Mouse (Mus musculus) thymus, postnatal 0 days (tissue): Measurements from ENCODE around the gene Olfr1014. TPM values are rescaled to one million over a fixed set of nuclear protein-coding genes. Genes with fewer than 3 reads are reported as not detected.

Experiments used
- DNase-seq: peaks from one replicate; pipeline ENCODE4 v3.0.0-alpha.2; 2015; ENCODE audit warnings: low spot score
- polyA plus RNA-seq: library from polyadenylated mRNA; unstranded; fragments of >200 nt; fragmentation: Nextera tagmentation; extraction: Ambion mirVana; gene quantifications from 2 replicates; pipeline ENCODE4 v1.2.1, GENCODE M21; 2015

Gene Olfr1014
- polyA plus RNA-seq, result not detected in 2 replicates

GRCm38 (mm10) chr2:85772413-85772812 is at the start of gene Olfr1014:
Gene Olfr1014 (plus strand): TSS chr2:85772713.
- no peak for DNase-seq

- peak; percentile 42 for DNase-seq
Observed at GRCm38 (mm10) chr2:85725793-85726192, 46.7 kb upstream of the Olfr1014 start.

- no peak for DNase-seq
Observed at GRCm38 (mm10) chr2:85753822-85754221, 18.7 kb upstream of the Olfr1014 start.

GRCm38 (mm10) chr2:85762666-85763065 is 9.8 kb upstream of the Olfr1014 start, which contains the start of gene Olfr1012:
Gene Olfr1012 (minus strand): TSS chr2:85762766.
- DNase-seq, result no peak

GRCm38 (mm10) chr2:85766798-85767197 is 5.7 kb upstream of the Olfr1014 start, which contains the start of gene Olfr1013:
Gene Olfr1013 (plus strand): TSS chr2:85767098.
- DNase-seq, result no peak

- DNase-seq, result no peak
Observed at GRCm38 (mm10) chr2:85781717-85782116, 9.2 kb downstream of the Olfr1014 start, which contains the start of gene Olfr1015. Gene Olfr1015 (plus strand): TSS chr2:85782017.

GRCm38 (mm10) chr2:85792331-85792730 is 19.8 kb downstream of the Olfr1014 start:
- no peak for DNase-seq

GRCm38 (mm10) chr2:85802444-85802843 is 29.9 kb downstream of the Olfr1014 start, which contains the start of gene Olfr1016:
Gene Olfr1016 (minus strand): TSS chr2:85802544.
- DNase-seq, result no peak

GRCm38 (mm10) chr2:85804501-85804900 is 32.0 kb downstream of the Olfr1014 start:
- no peak for DNase-seq

- DNase-seq, result no peak
Observed at GRCm38 (mm10) chr2:85818179-85818578, 45.7 kb downstream of the Olfr1014 start, which contains the start of gene Olfr1018. Gene Olfr1018 (plus strand): TSS chr2:85818479.

Other genes with a start within 250 kb of the Olfr1014 start
- gene Olfr996, start 193.5 kb upstream of the Olfr1014 start, polyA plus RNA-seq, result not detected in 2 replicates
- not detected in 2 replicates for gene Olfr998, start 183.8 kb upstream of the Olfr1014 start, polyA plus RNA-seq
- gene Olfr1000, start 160.8 kb upstream of the Olfr1014 start, polyA plus RNA-seq, result not detected in 2 replicates
- gene Olfr1002, start 122.0 kb upstream of the Olfr1014 start, polyA plus RNA-seq, result not detected in 2 replicates
- gene Olfr154, start 108.3 kb upstream of the Olfr1014 start, polyA plus RNA-seq, result not detected in 2 replicates
- not detected in 2 replicates for gene Olfr1006, start 93.9 kb upstream of the Olfr1014 start, polyA plus RNA-seq
- gene Olfr1008, start 83.3 kb upstream of the Olfr1014 start, polyA plus RNA-seq, result not detected in 2 replicates
- not detected in 2 replicates for gene Olfr1009, start 57.3 kb upstream of the Olfr1014 start, polyA plus RNA-seq
- not detected in 2 replicates for gene Olfr1012, start 9.9 kb upstream of the Olfr1014 start, polyA plus RNA-seq
- not detected in 2 replicates for gene Olfr1013, start 5.6 kb upstream of the Olfr1014 start, polyA plus RNA-seq
- gene Olfr1015, start 9.3 kb downstream of the Olfr1014 start, polyA plus RNA-seq, result not detected in 2 replicates
- gene Olfr1016, start 29.8 kb downstream of the Olfr1014 start, polyA plus RNA-seq, result not detected in 2 replicates
- gene Olfr1018, start 45.8 kb downstream of the Olfr1014 start, polyA plus RNA-seq, result not detected in 2 replicates
- not detected in 2 replicates for gene Olfr1019, start 72.8 kb downstream of the Olfr1014 start, polyA plus RNA-seq
- gene Olfr1020, start 74.3 kb downstream of the Olfr1014 start, polyA plus RNA-seq, result not detected in 2 replicates
- gene Olfr1022, start 95.9 kb downstream of the Olfr1014 start, polyA plus RNA-seq, result not detected in 2 replicates
- not detected in 2 replicates for gene Olfr1023, start 112.9 kb downstream of the Olfr1014 start, polyA plus RNA-seq
- gene Olfr1024, start 132.3 kb downstream of the Olfr1014 start, polyA plus RNA-seq, result not detected in 2 replicates
- not detected in 2 replicates for gene Olfr1025-ps1, start 142.5 kb downstream of the Olfr1014 start, polyA plus RNA-seq
- gene Olfr1026, start 148.8 kb downstream of the Olfr1014 start, polyA plus RNA-seq, result not detected in 2 replicates
- not detected in 2 replicates for gene Olfr1028, start 177.7 kb downstream of the Olfr1014 start, polyA plus RNA-seq
- gene Olfr1029, start 201.2 kb downstream of the Olfr1014 start, polyA plus RNA-seq, result not detected in 2 replicates
- gene Olfr1030, start 206.6 kb downstream of the Olfr1014 start, polyA plus RNA-seq, result not detected in 2 replicates
- gene Olfr1031, start 217.6 kb downstream of the Olfr1014 start, polyA plus RNA-seq, result not detected in 2 replicates
- gene Olfr1032, start 232.8 kb downstream of the Olfr1014 start, polyA plus RNA-seq, result not detected in 2 replicates
- gene Olfr1033, start 247.9 kb downstream of the Olfr1014 start, polyA plus RNA-seq, result 1.7 and 2.3 TPM in 2 replicates